Mouse (Mus musculus): Measurements from ENCODE around the gene Grsf1.

- TF ChIP-seq CTCF (IDR thresholded peaks at IDR 0.05; ENCODE audit: low read depth) = no peak
- no peak for TF ChIP-seq EP300 (IDR thresholded peaks at IDR 0.05; ENCODE audit: low read depth)
Observed at GRCm38 (mm10) chr5:88616988-88617387, 59.0 kb downstream of the Grsf1 start.
